Mouse (Mus musculus) C2C12 (cell line): ENCODE data around the gene Tshr.

Source experiments
- CTCF ChIP-seq: IDR thresholded peaks from one replicate; pipeline ENCODE4 v1.5.1; 2011; ENCODE audit not compliant: control insufficient read depth, insufficient read depth, insufficient read length
- MAX ChIP-seq: IDR thresholded peaks from one replicate; pipeline ENCODE4 v1.6.1; 2011; ENCODE audit warnings: mild to moderate bottlenecking, control low read depth
- MYOD1 ChIP-seq: IDR thresholded peaks from one replicate; pipeline ENCODE4 v1.6.1; 2011; ENCODE audit warnings: low read depth; ENCODE audit not compliant: control insufficient read depth, insufficient read length

GRCm38 (mm10) chr12:91588176-91588669, 203.9 kb downstream of the Tshr start:
- TF ChIP-seq CTCF: no peak
- no peak for TF ChIP-seq MAX
- TF ChIP-seq MYOD1: no peak
